Mouse (Mus musculus) thymus, postnatal 36 days (tissue): ENCODE results near the gene 9130213A22Rik.

Experiments
- DNase-seq, 2 experiments: peaks; one replicate each; pipeline ENCODE4 v3.0.0; 2022; ENCODE audit warnings: mixed read lengths in 2 of 2

9130213A22Rik gene

DNA sequence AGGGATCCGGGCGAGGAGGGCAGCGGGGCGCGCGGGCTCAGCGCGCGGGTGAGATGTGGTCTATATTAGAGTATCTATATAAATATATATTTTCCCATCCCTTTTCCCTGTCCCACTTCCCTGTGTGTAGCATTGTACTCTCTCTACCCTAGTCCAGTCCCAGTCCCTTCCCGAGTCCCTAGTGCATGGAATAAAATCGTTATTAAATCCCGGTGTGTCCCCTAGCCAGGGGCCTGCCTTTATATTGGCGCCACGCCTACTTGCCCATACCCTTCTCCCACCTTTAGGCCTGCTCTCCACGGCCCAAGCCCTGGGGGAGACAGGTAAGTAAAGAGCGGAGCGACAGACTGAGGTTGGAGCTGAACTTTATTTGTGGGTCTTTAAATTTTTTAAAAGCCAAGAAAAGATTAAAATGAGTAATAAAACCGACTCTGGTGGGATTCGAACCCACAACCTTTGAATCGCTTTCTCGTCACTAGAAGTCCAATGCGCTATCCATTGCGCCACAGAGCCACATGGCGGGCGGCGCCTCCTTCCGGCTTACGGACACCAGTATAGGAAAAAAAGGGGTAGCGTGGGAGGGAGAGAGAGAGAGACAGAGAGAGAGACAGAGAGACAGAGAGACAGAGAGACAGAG, 785 bp upstream of the 9130213A22Rik start:
- peak; percentile 82 to 86 for DNase-seq

GRCm38 (mm10) chr11:69121741-69122335, 551 bp downstream of the 9130213A22Rik start:
- peak in 1 of 2 experiments; percentile 34 for DNase-seq

- no peak for DNase-seq
Measured at GRCm38 (mm10) chr11:69121001-69121740, 1.2 kb downstream of the 9130213A22Rik start.

DNA sequence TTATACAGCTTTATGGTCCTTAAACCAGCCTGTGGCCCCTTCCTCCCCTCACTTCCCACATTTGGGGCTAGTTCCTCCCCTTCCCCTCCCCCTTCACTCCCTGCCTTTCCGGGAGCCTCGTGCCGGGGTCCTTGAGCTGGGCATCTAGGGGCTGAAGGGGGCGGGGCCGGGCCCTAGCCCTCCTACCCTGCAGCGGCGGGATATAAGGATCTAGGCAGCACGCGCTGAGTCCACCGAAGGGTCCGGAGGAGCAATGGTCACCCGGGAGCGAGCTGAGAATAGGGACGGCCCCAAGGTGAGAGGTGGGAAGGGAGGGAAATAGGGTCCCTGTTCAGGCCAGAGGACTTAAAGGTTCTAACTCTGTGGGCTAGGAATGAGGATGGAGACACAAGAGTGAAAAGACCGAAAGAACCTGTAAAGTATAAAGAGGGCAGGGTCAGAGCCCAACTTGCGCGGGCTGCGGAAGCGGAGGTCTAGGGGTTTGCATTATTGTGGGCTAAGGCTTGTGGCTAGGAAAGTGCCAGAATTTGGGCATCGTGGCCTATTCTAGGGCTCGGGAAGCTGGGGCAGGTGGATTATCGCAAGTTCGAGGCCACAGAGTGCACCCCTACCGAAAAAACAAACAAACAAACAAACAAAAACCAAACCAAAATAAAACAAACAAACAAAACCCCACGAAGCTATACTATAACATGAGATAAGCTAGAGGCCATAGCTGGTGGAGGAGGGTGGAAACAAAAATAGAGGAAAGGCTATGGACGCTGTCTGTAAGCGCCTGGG, 2.0 kb downstream of the 9130213A22Rik start, which contains the start of gene Hes7:
TSS of gene Hes7 (plus strand) at position 184 of the 780 bp plus-strand sequence.
- no peak for DNase-seq

- DNase-seq: no peak
Measured at GRCm38 (mm10) chr11:69119446-69120155, 2.8 kb downstream of the 9130213A22Rik start.

- peak; percentile 79 to 87 for DNase-seq
Measured at GRCm38 (mm10) chr11:69118765-69119164, 3.6 kb downstream of the 9130213A22Rik start.

DNA sequence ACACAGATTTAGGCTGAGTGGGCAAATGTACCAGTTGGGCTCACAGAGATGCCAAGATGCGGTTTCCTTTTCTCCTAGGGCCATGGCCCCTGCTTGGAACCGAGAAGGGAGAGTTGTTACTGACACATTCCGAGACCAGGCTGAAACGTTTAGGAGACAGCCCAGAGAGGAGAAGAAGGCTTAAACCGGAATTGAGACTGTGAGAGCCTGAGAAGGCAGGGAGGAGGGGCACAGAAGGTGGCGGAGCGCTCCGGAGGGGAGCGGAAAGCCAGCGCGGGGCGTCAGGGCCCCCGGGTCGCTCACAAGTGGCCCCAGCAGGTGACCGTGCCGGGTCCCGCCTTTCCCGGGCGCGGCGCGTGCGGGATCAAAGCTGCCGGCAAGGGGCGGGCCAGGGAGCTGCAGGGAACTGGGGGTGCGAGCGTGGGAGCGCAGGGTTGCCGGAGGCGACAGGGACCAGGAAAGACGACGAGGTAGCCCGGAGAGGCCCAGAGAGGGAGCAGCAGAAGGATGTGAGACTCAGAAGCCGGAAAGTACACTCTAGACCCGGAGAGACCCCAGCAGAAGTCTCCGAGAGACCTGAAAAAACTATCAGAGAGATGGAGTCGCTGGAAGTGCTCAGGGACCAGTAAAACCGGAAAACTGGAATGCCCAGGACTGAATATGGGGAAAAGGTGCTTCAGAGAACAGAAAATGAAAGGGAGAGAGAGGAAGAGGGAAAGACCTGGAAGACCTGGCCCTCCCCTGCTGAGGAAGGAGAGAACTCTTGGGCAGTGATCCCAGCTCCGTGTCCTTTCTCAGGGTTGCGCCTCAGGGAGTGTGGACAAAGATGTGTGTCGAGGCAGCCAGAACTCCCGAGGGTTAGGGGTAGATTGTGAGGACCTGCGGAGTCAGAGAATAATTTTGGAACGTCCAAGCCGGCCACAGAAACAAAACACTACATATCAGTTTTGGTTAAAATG, 4.4 kb downstream of the 9130213A22Rik start:
- peak; percentile 77 to 82 for DNase-seq

GRCm38 (mm10) chr11:69116843-69117242, 5.5 kb downstream of the 9130213A22Rik start:
- DNase-seq: no peak

DNA sequence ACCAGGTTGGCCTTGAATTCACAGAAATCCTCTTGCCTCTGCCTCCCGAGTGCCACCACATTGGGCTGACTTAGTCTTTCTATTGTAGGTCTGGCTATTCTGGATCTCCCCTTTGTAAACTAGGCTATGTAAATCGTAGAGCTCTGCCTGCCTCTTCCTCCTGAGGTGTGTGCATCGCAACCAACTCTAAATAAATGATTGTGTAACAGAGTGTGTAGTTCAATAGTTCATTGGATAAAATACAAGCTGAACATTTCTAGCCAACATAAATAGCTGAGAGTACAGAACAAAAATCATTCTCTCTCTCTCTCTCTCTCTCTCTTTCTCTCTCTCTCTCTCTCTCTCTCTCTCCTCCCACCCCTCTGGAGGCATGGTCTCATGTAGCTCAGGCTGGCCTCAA, 7.8 kb downstream of the 9130213A22Rik start:
- DNase-seq: no peak

GRCm38 (mm10) chr11:69114018-69114417, 8.4 kb downstream of the 9130213A22Rik start:
- DNase-seq: no peak

DNA sequence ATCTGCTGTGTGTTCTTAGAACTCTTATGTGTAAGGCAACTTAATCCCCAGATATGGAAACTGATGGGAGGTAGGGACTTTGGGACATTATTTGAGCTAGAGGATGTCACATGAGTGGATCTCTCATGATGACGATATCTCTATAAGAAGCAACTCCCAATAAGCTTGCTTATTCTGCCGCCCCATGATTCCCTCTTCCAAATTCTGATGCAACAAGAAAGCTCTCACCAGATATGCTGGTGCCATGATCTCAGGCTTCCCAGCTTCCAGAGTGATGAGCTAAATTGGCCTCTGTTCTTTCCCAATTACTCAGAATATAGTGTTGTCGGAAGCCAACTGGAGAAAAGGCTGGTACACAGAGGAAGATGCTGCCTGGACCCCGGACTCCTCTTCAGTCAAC, 10.5 kb downstream of the 9130213A22Rik start:
- no peak for DNase-seq

DNA sequence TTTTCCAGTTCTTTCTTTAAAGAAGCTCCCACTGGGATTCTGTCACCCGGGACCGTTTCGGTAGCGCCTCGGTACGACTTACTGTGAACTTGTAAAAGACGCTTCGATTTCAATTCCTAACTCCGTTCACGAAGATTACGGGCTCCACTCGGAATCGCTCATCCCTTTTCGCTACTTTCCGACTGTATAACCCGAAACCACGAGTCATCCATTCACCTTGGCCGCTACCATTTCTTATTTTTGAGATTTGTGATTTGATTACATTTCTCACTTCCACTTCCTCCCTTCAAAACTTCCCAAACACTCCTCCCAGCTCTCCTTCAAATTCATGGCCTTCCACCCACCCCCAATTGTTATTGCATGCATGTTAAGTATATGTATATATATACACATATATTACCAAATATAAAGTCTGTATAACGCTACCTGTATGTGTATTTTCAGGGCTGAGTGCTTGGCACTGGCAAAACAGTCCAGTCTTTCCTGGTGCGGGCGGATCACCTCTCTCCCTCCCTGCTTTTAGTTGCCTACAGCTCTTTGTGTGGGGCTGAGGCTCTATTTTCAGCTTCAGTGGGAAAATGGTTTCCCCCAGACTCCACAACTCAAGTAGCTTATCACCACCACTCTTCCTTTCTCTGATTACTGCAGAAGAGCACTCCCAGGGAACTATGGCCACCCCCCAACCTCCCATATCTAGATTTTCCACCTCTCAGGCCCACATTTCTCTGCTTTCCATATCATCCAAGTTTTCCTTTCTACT, 11.2 kb downstream of the 9130213A22Rik start:
- no peak for DNase-seq

GRCm38 (mm10) chr11:69110319-69111046, 11.9 kb downstream of the 9130213A22Rik start:
- DNase-seq: peak; percentile 85 to 87

DNA sequence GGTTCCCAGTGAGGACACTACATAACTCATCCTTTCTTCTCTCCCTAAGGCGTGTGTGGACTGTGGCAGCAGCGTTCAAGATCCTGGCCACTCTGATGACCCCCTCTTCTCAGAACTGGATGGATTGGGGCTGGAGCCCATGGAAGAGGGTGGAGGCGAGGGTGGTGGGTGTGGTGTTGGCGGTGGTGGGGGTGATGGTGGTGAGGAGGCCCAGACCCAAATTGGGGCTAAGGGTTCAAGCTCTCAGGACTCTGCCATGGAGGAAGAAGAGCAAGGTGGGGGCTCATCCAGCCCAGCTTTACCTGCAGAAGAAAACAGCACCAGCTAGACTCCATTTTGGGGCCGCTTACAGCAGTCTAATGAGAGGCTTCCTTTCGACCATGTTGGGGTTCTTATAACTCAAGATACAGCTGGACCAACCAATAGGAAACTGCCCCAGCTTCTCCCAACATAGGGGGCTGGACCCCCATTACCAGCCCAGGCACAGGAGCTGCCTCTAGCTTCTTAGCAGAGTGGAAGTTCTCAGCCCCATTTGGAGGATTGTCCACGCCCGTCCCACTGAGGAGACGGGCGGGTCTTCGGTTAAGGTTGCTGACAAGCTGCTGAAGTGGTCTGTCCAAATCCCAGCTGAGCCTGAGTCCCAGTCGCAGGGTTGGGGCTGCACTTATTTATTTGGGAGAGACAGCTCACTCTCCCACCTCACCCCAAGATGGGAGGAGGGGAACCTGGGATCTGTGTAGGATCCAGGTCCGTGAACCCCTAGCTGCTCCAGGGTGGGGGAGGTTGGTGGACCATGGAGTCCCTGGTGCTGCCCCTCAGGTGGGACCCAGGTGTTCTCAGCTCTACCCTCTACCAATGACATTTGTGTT, 13.1 kb downstream of the 9130213A22Rik start:
- DNase-seq: no peak

DNA sequence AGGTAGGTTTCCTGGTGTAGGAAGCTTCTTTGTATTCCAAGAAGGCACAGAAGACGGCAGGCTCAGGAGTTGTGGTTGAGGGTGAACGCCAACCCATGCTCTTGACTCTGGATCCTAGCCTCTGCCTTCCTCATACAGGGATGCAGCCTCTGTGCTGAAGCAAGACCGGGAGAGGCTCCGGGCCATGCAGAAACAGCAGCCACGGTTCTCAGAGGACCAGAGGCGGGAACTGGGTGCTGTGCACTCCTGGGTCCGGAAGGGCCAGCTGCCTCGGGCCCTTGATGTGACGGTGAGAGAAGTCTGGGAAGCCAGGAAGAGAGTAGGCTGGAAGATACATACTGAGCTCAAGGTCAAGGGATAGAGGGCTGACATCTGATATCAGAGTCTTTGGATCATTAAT, 14.2 kb downstream of the 9130213A22Rik start:
- no peak for DNase-seq

DNA sequence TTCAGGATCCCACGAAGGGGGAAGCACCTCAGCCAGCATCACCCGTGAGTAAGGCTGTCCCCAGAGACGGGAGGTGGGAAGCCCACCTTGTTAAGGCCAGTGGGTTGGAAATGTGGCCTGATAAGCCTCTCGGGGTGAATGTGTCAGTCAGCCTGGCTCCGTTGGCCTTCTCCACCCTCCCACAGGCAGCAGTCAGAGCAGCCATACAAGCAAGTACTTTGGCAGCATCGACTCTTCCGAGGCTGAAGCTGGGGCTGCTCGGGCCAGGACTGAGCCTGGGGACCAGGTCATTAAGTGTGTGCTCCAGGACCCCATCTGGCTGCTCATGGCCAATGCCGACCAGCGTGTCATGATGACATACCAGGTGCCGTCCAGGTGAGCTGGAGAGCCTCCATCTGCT, 14.7 kb downstream of the 9130213A22Rik start:
- no peak for DNase-seq

- no peak for DNase-seq
Measured at GRCm38 (mm10) chr11:69106842-69107241, 15.5 kb downstream of the 9130213A22Rik start.

- no peak for DNase-seq
Measured at GRCm38 (mm10) chr11:69106299-69106698, 16.1 kb downstream of the 9130213A22Rik start.

DNA sequence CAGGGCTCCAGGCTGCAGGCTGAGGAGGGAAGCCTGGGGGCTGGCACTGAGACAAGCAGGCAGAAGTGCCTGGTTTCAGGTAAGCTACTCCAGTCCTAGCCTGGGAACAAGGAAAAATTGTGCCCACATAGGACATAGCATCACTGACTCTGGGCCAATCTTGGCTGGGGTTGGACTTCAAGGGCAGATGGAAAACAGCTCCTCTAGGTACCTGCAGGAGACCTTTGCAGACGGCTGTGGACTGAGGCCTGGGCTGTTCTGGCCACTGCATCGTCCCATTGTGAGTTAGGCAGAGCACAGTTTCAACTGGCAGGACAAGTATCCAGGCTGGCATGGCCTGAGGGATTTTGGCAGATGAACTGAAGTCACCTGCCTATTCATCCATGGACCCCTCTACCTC, 16.6 kb downstream of the 9130213A22Rik start:
- no peak for DNase-seq
